Mouse (Mus musculus) MEL (cell line): ENCODE measurements around the gene Zcchc14. TPM values are rescaled to one million over a fixed set of nuclear protein-coding genes. Genes with fewer than 3 reads are reported as not detected.
A peak's percentile ranks its signal among the peaks of the same experiment; 100 is the strongest.

Source experiments
- BHLHE40 ChIP-seq: IDR thresholded peaks from 2 replicates; pipeline ENCODE4 v1.6.1; 2012; ENCODE audit warnings: low read depth, mild to moderate bottlenecking, inconsistent platforms, low read length, improper control_type of control experiment, borderline replicate concordance
- CHD1 ChIP-seq: IDR thresholded peaks from 2 replicates; pipeline ENCODE4 v1.6.1; 2012; ENCODE audit warnings: low read depth, mild to moderate bottlenecking, inconsistent platforms, low read length, improper control_type of control experiment
- CHD2 ChIP-seq: IDR thresholded peaks from 2 replicates; pipeline ENCODE4 v1.6.1; 2011; ENCODE audit warnings: low read length, improper control_type of control experiment
- GABPA ChIP-seq: IDR thresholded peaks from 2 replicates; pipeline ENCODE4 v1.6.1; 2012; ENCODE audit warnings: low read depth, mild to moderate bottlenecking, inconsistent platforms, low read length, improper control_type of control experiment, moderate library complexity
- GATA1 ChIP-seq: IDR thresholded peaks from 2 replicates; pipeline ENCODE4 v1.6.1; 2011; ENCODE audit warnings: low read depth, low read length, improper control_type of control experiment
- KAT2A ChIP-seq: conservative IDR thresholded peaks from 2 replicates; pipeline ENCODE4 v1.6.1; 2012; ENCODE audit warnings: low read depth, low read length, improper control_type of control experiment, inconsistent platforms
- MAFK ChIP-seq: IDR thresholded peaks from 2 replicates; pipeline ENCODE4 v1.6.1; 2011; ENCODE audit warnings: low read depth, mild to moderate bottlenecking, low read length, improper control_type of control experiment, borderline replicate concordance
- MAX ChIP-seq: IDR thresholded peaks from 2 replicates; pipeline ENCODE4 v1.6.1; 2011; ENCODE audit warnings: low read length, improper control_type of control experiment
- MEF2A ChIP-seq: IDR thresholded peaks from 2 replicates; pipeline ENCODE4 v1.6.1; 2014; ENCODE audit warnings: low read depth, mild to moderate bottlenecking, inconsistent platforms, low read length, improper control_type of control experiment; ENCODE audit not compliant: poor library complexity, insufficient replicate concordance, severe bottlenecking; ENCODE audit errors: extremely low read depth
- MYC ChIP-seq: IDR thresholded peaks from 2 replicates; pipeline ENCODE4 v1.6.1; 2011; ENCODE audit warnings: low read depth, mild to moderate bottlenecking, low read length, improper control_type of control experiment, moderate library complexity
- NRF1 ChIP-seq: IDR thresholded peaks from 2 replicates; pipeline ENCODE4 v1.6.1; 2014; ENCODE audit warnings: low read depth, mild to moderate bottlenecking, inconsistent platforms, low read length, improper control_type of control experiment, moderate library complexity; ENCODE audit not compliant: poor library complexity, insufficient read depth, severe bottlenecking
- POLR2A ChIP-seq, 2 experiments: IDR thresholded peaks; 2 replicates each; pipeline ENCODE4 v1.6.1; 2011 to 2012; ENCODE audit warnings: low read length in 2 of 2, mild to moderate bottlenecking in 2 of 2, control low read depth in 1 of 2, improper control_type of control experiment in 1 of 2, low read depth in 1 of 2, moderate library complexity in 1 of 2; ENCODE audit not compliant: control insufficient read depth in 1 of 2, insufficient read depth in 1 of 2, poor library complexity in 1 of 2
- POLR2AphosphoS5 ChIP-seq: IDR thresholded peaks from 2 replicates; pipeline ENCODE4 v1.6.1; 2012; ENCODE audit warnings: low read depth, borderline replicate concordance, mild to moderate bottlenecking, inconsistent platforms, low read length, moderate library complexity, mixed read lengths
- RAD21 ChIP-seq: IDR thresholded peaks from 2 replicates; pipeline ENCODE4 v1.6.1; 2011; ENCODE audit warnings: mild to moderate bottlenecking, low read depth, low read length, improper control_type of control experiment
- SIN3A ChIP-seq: IDR thresholded peaks from 2 replicates; pipeline ENCODE4 v1.6.1; 2012; ENCODE audit warnings: low read length, improper control_type of control experiment, inconsistent platforms
- SMC3 ChIP-seq: IDR thresholded peaks from 2 replicates; pipeline ENCODE4 v1.6.1; 2011; ENCODE audit warnings: low read depth, low read length, improper control_type of control experiment
- UBTF ChIP-seq: IDR thresholded peaks from 2 replicates; pipeline ENCODE4 v1.6.1; 2012; ENCODE audit warnings: low read depth, mild to moderate bottlenecking, inconsistent platforms, low read length, improper control_type of control experiment, moderate library complexity, borderline replicate concordance; ENCODE audit not compliant: insufficient read depth
- USF1 ChIP-seq: IDR thresholded peaks from 2 replicates; pipeline ENCODE4 v1.6.1; 2014; ENCODE audit warnings: low read depth, mild to moderate bottlenecking, inconsistent platforms, low read length, improper control_type of control experiment, moderate library complexity
- USF2 ChIP-seq, 2 experiments: IDR thresholded peaks; 2 replicates each; pipeline ENCODE4 v1.6.1; 2011 to 2012; ENCODE audit warnings: improper control_type of control experiment in 2 of 2, low read length in 2 of 2, borderline replicate concordance in 1 of 2, inconsistent platforms in 1 of 2, low read depth in 1 of 2, mild to moderate bottlenecking in 1 of 2; ENCODE audit not compliant: insufficient read depth in 1 of 2
- ZC3H11A ChIP-seq: IDR thresholded peaks from 2 replicates; pipeline ENCODE4 v1.6.1; 2012; ENCODE audit warnings: low read depth, mild to moderate bottlenecking, inconsistent platforms, low read length, improper control_type of control experiment
- ZKSCAN1 ChIP-seq: IDR thresholded peaks from 2 replicates; pipeline ENCODE4 v1.6.1; 2012; ENCODE audit warnings: low read depth, mild to moderate bottlenecking, inconsistent platforms, low read length, improper control_type of control experiment, moderate library complexity
- ZMIZ1 ChIP-seq: IDR thresholded peaks from 2 replicates; pipeline ENCODE4 v1.6.1; 2012; ENCODE audit warnings: low read depth, mild to moderate bottlenecking, inconsistent platforms, low read length, improper control_type of control experiment, moderate library complexity
- polyA plus RNA-seq, 2 experiments: library from polyadenylated mRNA; stranded (reverse) in 1 of 2; unstranded in 1 of 2; fragments of >175 nt in 1 of 2; fragments of >200 nt in 1 of 2; gene quantifications; 2 replicates each; pipeline versions ENCODE4 v1.2.1 to v1.2.4; 2012; ENCODE audit warnings: low replicate concordance in 2 of 2, low read depth in 1 of 2; ENCODE audit not compliant: insufficient read length in 2 of 2, insufficient read depth in 1 of 2, missing spikeins in 1 of 2
- total RNA-seq: library from RNA; depleted of rRNA; stranded (reverse); fragments of 300-350 nt; gene quantifications from 2 replicates; pipeline ENCODE4 v1.2.3, GENCODE M21; 2012

The Zcchc14 gene
- total and polyA plus RNA-seq, 3 experiments = 0.04 to 0.11 TPM; not detected in 1

DNA sequence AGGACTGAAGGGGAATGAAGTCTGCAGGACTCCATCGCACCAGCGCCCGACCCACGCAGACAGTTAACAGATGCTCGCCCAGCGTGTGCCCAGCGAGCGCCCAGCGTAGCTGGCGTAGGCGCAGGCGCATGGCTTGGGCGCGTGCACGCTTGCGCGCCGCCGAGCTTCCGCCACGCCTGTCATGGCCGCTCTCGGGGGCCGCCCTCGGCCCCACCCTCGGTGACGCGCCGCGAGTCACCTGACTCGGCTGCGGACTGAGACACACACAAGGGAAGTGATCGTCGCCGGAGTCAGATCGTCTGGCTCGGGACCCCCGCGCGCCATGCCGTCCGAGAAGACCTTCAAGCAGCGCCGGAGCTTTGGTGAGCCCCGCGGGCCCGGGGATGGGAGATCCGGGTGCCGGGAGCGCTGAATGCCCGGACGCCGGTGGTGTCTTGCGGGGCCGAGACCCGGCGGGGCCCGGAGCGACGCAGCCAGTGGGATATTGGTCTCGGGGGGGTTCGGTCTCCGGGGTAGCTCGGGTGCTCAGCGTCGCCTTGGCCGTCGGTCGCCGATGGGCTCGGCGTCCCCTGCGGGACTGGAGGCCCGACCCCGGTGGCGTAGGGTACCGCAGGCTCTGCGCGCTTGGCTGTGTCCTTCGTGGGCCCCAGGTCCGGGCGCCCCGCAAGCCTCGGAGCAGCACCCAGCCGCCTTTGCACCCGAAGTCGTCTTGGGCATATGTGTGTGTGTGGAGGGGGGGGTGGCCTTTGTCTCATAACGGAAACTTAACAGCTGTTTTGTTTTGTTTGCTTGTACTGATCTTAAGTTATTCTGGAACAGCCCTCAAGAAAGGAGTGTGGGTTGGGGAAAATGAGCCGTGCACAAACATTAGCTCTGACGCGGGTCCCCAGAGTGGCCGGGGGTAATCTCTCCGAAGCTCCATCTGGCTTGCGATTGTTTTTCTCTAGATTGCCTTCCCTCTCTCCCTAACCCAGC, 62.2 kb downstream of the Zcchc14 start, which contains the start of gene Map1lc3b (continued):
- peak; percentile 98 for TF ChIP-seq SIN3A
- TF ChIP-seq ZC3H11A = no peak
- TF ChIP-seq MAFK = no peak
- TF ChIP-seq UBTF = no peak
- TF ChIP-seq GATA1 = no peak
- peak; percentile 77 for TF ChIP-seq MYC
- no peak for TF ChIP-seq POLR2AphosphoS5
- TF ChIP-seq MEF2A = 0 out of 2 replicates have a peak, but pooled peaks have one; percentile 23
- no peak for TF ChIP-seq CHD1
- peak; percentile 82; the same call in 1 of the 2 replicates for TF ChIP-seq KAT2A
- TF ChIP-seq MAX = peak; percentile 87
- peak; percentile 90 to 91 for TF ChIP-seq POLR2A (IDR thresholded peaks at IDR 0.05; ENCODE audit: control insufficient read depth in 1 of 2, insufficient read depth in 1 of 2, low read depth in 1 of 2, low read length in 2 of 2, poor library complexity in 1 of 2)
- no peak for TF ChIP-seq RAD21
- TF ChIP-seq USF2 (IDR thresholded peaks at IDR 0.05; ENCODE audit: borderline replicate concordance in 1 of 2, insufficient read depth in 1 of 2, low read depth in 1 of 2, low read length in 2 of 2) = peak in 1 of 2 experiments; percentile 70; a peak in 1 of 4 replicates
- peak; percentile 87 for TF ChIP-seq NRF1
- peak; percentile 95 for TF ChIP-seq USF1
- TF ChIP-seq BHLHE40 = peak; percentile 80
- TF ChIP-seq SMC3 = no peak
- TF ChIP-seq ZMIZ1 = peak; percentile 75; the same call in 1 of the 2 replicates
- no peak for TF ChIP-seq ZKSCAN1
- no peak for TF ChIP-seq GABPA
- TF ChIP-seq CHD2 = no peak; the same call in 1 of the 2 replicates
